Mouse (Mus musculus) kidney, postnatal 0 days (tissue): ENCODE measurements around the gene Pcdh7. TPM values are rescaled to one million over a fixed set of nuclear protein-coding genes. Genes with fewer than 3 reads are reported as not detected.
A peak's percentile ranks its signal among the peaks of the same experiment; 100 is the strongest.

ENCODE experiments used
- ATAC-seq: fragments of 200-750 bp; cut with Nextera tagmentation; replicated peaks from 2 replicates; pipeline ENCODE4 v1.8.0; 2017; ENCODE audit warnings: low read depth, moderate number of reproducible peaks, moderate TSS enrichment, moderate library complexity; ENCODE audit not compliant: low FRiP score
- DNase-seq: peaks from one replicate; pipeline ENCODE4 v3.0.0-alpha.2; 2016; ENCODE audit warnings: low spot score
- H3K27ac ChIP-seq: fragments of 300-500 bp; sonication (generic); 2 replicates; pipeline ENCODE4 v1.5.1; 2014; ENCODE audit warnings: mild to moderate bottlenecking
- H3K27me3 ChIP-seq: fragments of 300-500 bp; sonication (generic); 2 replicates; pipeline ENCODE4 v1.6.1; 2014; ENCODE audit warnings: low read length, mixed read lengths; ENCODE audit not compliant: insufficient read depth
- H3K36me3 ChIP-seq: fragments of 300-500 bp; sonication (generic); 2 replicates; pipeline ENCODE4 v1.6.1; 2014; ENCODE audit warnings: low read length, mixed read lengths; ENCODE audit not compliant: insufficient read depth
- H3K4me1 ChIP-seq: fragments of 300-500 bp; sonication (generic); replicated peaks from 2 replicates; pipeline ENCODE4 v1.6.1; 2014; ENCODE audit warnings: antibody characterized with exemption, low read length, mixed read lengths; ENCODE audit not compliant: insufficient read depth
- H3K4me2 ChIP-seq: fragments of 300-500 bp; sonication (generic); 2 replicates; pipeline ENCODE4 v1.6.1; 2014; ENCODE audit warnings: mild to moderate bottlenecking, low read length, moderate library complexity, mixed read lengths
- H3K4me3 ChIP-seq: fragments of 300-500 bp; sonication (generic); replicated peaks from 2 replicates; pipeline ENCODE4 v1.5.1; 2014; ENCODE audit warnings: low read depth, low read length
- H3K9ac ChIP-seq: fragments of 300-500 bp; sonication (generic); 2 replicates; pipeline ENCODE4 v1.6.1; 2014; ENCODE audit warnings: low read depth, low read length
- H3K9me3 ChIP-seq: fragments of 300-500 bp; sonication (generic); replicated peaks from 2 replicates; pipeline ENCODE4 v1.6.1; 2016; ENCODE audit warnings: low read length, inconsistent platforms, mixed read lengths
- CTCF ChIP-seq: IDR thresholded peaks from 2 replicates; pipeline ENCODE4 v1.5.1; 2016; ENCODE audit warnings: antibody characterized with exemption, low read depth, mild to moderate bottlenecking, moderate library complexity
- WGBS: fragments of 180-500 bp; shearing (Covaris S2); extraction: QIAGEN DNeasy Blood & Tissue Kit; methylation state at CpG from one replicate; pipeline ENCODE4 v1.1.7; 2014; 5-methylcytosine and 5-hydroxymethylcytosine counted together
- polyA plus RNA-seq: library from polyadenylated mRNA; unstranded; fragments of >200 nt; fragmentation: Nextera tagmentation; extraction: Ambion mirVana; gene quantifications from 2 replicates; pipeline ENCODE4 v1.2.1, GENCODE M21; 2015

Pcdh7 gene
- polyA plus RNA-seq, 1 experiment from 2014 or later, result 3.6 TPM

DNA sequence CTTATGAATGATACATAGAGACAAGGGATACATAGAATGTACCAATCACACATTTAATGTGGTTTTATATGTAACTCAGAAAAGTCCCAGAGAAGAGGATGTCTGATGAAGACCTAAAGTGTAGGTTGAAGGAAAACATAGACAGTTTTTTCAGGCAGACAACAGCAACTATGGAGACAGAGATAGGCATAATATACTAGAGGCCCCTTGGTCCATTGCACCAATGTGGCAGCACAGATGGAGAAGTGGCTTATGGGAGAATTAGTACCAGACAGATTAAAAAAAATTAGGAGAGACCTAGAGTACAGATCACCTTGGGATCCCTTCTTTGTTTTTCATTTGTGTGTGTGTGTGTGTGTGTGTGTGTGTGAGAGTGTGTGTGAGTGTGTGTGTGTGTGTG lies 41.2 kb downstream of the Pcdh7 start:
- Histone ChIP-seq H3K4me1 (no peaks in the 10 kb centered on the region; the same call in 1 of the 2 replicates), H3K27me3 (no peaks in the 10 kb centered on the region)
- ATAC-seq, result no peak

DNA sequence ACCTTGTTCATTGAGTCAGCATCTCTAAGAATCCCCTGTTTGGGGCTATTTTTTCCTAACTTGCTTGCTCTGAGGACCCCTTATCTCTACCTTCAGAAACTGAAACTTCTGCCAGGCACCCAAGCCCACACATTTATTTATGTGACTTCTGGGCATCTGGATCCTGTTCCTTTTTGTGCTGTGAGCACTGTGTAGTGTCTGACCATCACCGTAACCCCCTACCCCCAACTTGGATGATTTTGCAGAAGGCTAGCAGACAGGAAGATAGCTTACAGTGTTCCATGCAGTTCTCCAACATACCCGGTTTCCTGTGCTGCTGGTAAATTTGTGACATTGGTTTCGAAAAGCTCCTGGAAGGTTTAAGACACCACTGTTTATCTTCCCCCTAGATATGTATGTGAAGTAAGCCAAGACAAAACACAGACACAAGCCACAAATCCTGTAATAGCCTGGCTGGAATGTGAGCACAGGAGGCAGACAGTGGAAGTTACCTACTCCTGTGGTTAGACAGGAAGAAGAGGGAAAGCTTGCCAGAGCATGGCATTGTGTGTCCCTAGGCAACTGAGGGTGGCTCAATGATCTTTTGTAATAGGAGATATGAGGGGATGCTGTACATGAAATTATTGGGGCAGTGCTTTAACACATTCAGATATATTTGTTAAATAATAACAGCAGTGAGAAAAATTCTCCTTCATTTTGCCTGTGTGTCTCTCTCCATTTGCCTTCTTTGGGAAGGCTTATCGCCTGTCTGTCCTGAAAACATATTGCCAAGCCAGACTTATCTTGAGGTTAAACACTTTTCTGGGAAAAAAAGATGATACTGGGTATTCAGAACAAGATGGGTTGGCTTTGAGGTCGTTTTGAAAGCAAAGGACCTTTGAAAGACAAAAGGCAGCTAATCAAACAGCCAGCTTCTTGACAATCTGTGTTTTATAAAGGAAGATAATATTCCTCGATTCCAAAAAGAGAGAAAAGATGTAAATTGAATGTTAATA lies 42.6 kb downstream of the Pcdh7 start:
- Histone ChIP-seq H3K4me3 (no peak overlapping the region), H3K27me3 (no peaks in the 10 kb centered on the region), H3K9ac (no peak overlapping the region), H3K4me1 (no peaks in the 10 kb centered on the region; the same call in 1 of the 2 replicates), H3K9me3 (no peaks in the 10 kb centered on the region), H3K36me3 (no peaks in the 10 kb centered on the region), H3K4me2 (no peak overlapping the region), H3K27ac (no peak overlapping the region)
- TF ChIP-seq CTCF, result no peak
- ATAC-seq (no peak), DNase-seq (no peak)
- 54% methylated on average over 6 of the region's 6 CpGs for WGBS

More for the DNA sequence above, 41.2 kb downstream of the Pcdh7 start:
- Histone ChIP-seq H3K9me3 (no peaks in the 10 kb centered on the region), H3K36me3 (no peaks in the 10 kb centered on the region), H3K27ac (no peak overlapping the region), H3K9ac (no peak overlapping the region), H3K4me3 (no peak overlapping the region), H3K4me2 (no peak overlapping the region)
- DNase-seq, result no peak
- TF ChIP-seq CTCF, result no peak

DNA sequence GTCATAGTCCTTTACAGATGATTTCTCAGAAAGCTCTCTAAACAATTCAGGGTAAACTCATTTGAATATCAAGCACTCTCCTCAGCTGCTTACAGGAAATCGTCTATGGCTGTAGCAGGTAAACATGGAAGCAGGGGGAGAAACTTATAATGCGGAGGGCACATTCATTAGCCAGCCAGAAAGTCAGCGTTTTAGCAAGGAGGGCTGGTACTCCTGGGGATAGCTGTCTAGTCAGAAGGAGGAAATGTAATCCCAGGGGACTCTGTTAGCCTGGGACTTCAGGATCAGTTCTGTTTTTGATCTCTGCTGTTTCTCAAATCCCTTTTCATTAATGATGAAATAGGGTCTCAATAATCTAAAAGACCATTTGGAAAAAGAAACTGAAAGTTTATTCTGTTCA lies 47.6 kb downstream of the Pcdh7 start:
- ATAC-seq, result no peak
- TF ChIP-seq CTCF, result no peak
- 29% methylated on average over 3 of the region's 3 CpGs for WGBS

DNA sequence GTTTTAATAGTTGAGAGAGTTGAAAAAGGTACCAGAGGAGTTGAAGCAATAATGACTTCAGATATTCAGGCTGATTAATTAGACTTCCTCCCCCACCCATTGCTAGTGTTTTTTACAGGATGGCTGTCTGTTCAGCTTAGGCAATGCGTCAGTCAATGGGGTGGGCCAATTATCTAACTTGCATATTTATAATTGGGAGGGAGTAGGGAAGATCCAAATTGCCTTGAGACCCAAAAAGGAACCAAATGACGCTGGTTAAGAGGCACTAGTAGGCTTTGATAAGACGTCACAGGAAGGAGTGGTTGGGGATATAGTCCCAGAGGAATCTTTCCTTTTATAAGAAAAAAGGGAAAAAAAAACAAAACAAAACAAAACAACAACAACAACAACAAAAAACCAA lies 49.6 kb downstream of the Pcdh7 start:
- no peaks in the 10 kb centered on the region for H3K27me3 ChIP-seq
- DNase-seq (no peak), ATAC-seq (no peak)
- H3K4me1 ChIP-seq, result peaks cover 3% of the 10 kb centered on the region; the same call in 1 of the 2 replicates
- no peak overlapping the region for H3K9ac ChIP-seq
- WGBS, result 51% methylated on average over 3 of the region's 3 CpGs
- H3K27ac ChIP-seq, result no peak overlapping the region
- H3K36me3 ChIP-seq, result no peaks in the 10 kb centered on the region
- no peak overlapping the region for H3K4me2 ChIP-seq
- no peak for TF ChIP-seq CTCF
- no peak overlapping the region for H3K4me3 ChIP-seq
- H3K9me3 ChIP-seq, result no peaks in the 10 kb centered on the region

More for the DNA sequence above, 47.6 kb downstream of the Pcdh7 start:
- no peak overlapping the region for H3K4me3 ChIP-seq
- DNase-seq, result no peak
- H3K36me3 ChIP-seq, result no peaks in the 10 kb centered on the region
- H3K9me3 ChIP-seq, result no peaks in the 10 kb centered on the region
- no peak overlapping the region for H3K9ac ChIP-seq
- H3K4me2 ChIP-seq, result no peak overlapping the region
- H3K4me1 ChIP-seq, result peaks cover 3% of the 10 kb centered on the region; the same call in 1 of the 2 replicates
- no peak overlapping the region for H3K27ac ChIP-seq
- H3K27me3 ChIP-seq, result no peaks in the 10 kb centered on the region

DNA sequence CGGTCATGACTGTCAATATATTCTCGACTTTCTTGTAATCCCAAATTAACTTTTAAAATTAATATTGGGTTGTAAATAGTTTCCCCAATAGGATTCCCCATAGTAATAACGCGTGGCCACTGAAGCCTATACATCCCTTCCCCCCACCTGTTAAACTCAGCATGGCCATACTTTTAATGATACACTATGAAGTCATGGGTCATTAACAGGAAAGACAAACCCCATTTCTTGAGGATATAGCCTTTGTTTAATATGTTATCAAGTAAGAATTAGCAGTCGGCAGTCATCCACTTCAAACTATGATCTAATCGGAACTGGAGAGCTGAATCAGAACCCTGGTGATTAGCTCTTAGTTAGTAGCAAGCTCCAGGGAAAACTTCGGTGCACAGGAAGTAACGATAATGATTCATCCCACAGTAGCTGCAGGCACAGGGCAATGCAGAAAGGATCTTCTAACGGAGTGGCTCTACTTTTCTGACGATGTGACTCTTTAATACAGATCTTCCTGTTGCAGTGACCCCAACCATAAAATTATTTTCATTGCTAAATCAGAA lies 50.8 kb downstream of the Pcdh7 start:
- Histone ChIP-seq H3K4me1 (peaks cover 3% of the 10 kb centered on the region; the same call in 1 of the 2 replicates), H3K36me3 (no peaks in the 10 kb centered on the region), H3K4me2 (no peak overlapping the region; the same call in 1 of the 2 replicates), H3K9me3 (no peaks in the 10 kb centered on the region), H3K27ac (no peak overlapping the region), H3K27me3 (no peaks in the 10 kb centered on the region), H3K4me3 (no peak overlapping the region), H3K9ac (no peak overlapping the region)
- TF ChIP-seq CTCF, result no peak
- ATAC-seq, result no peak
- no peak for DNase-seq
- WGBS, result 42% methylated on average over 10 of the region's 10 CpGs

DNA sequence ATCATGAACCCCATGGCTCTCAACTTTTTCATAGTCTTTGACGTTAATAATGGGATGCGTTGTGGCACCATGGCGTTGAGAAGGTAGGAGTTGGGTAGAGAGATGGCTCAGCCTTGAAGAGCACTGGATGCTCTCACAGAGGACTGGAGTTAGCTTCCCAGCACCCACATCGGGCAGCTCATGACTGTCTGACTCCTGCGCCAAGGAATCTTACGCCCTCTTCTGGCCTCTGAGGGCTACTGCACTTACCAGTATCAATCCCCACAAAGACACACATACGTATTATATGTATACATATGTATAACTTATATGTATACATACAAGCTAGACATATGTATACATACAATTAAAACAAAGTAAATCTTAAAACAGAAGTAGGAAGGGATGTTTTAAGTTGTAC lies 51.9 kb downstream of the Pcdh7 start:
- Histone ChIP-seq H3K27me3 (no peaks in the 10 kb centered on the region), H3K9me3 (no peaks in the 10 kb centered on the region), H3K9ac (no peak overlapping the region), H3K4me2 (no peak overlapping the region), H3K4me1 (peaks cover 3% of the 10 kb centered on the region; the same call in 1 of the 2 replicates), H3K4me3 (no peak overlapping the region), H3K27ac (no peak overlapping the region), H3K36me3 (no peaks in the 10 kb centered on the region)
- WGBS, result 93% methylated on average over 7 of the region's 7 CpGs
- DNase-seq, result no peak
- no peak for ATAC-seq
- TF ChIP-seq CTCF, result peak; percentile 25; the same call in 1 of the 2 replicates
